Mouse (Mus musculus): ENCODE measurements around the gene Bap1. TPM values are rescaled to one million over a fixed set of nuclear protein-coding genes. Genes with fewer than 3 reads are reported as not detected.

Gene Bap1
- total and polyA plus RNA-seq, 3 experiments: 42.5 to 66.3 (median 47.0) TPM

DNA sequence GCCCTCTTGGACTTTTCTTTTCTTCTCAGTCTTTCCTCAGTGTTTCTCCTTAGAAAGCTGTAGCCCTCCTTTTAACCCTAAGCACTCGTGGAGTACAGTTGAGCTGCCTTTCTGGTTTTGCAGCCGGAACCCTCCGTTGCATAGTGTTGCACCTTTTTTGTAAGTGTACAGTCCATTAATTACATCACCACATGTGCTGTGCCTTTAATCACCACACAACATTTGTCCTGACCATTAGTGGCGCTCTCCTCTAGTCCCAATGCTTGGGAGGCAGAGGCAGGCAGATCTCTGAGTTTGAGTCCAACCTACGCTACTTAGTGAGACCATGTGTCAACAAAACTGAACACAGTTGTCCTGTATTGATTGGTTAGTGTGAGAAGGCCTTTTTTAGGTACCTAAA lies 841 bp downstream of the Bap1 start:
- ATAC-seq (ENCODE audit: extremely low read depth, insufficient number of reproducible peaks, low FRiP score, poor library complexity, severe bottlenecking): no peak
- DNase-seq (ENCODE audit: low spot score): no peak
- TF ChIP-seq POLR2AphosphoS5 (IDR thresholded peaks at IDR 0.05; ENCODE audit: insufficient replicate concordance, low read depth, low read length) (no peak), TAL1 (conservative IDR thresholded peaks at IDR 0.05; ENCODE audit: low read depth, low read length) (no peak)
- Histone ChIP-seq H3K36me3 (replicated peaks) (peaks cover 51% of the 10 kb centered on the region), H3K4me3 (ENCODE audit: low read depth, low read length) (peak overlapping the region; percentile 99), H3K9me3 (replicated peaks) (no peaks in the 10 kb centered on the region), H3K4me1 (ENCODE audit: insufficient read depth, low read depth, low read length) (peaks cover 44% of the 10 kb centered on the region), H3K27me3 (ENCODE audit: insufficient read depth, low read length) (no peaks in the 10 kb centered on the region)

DNA sequence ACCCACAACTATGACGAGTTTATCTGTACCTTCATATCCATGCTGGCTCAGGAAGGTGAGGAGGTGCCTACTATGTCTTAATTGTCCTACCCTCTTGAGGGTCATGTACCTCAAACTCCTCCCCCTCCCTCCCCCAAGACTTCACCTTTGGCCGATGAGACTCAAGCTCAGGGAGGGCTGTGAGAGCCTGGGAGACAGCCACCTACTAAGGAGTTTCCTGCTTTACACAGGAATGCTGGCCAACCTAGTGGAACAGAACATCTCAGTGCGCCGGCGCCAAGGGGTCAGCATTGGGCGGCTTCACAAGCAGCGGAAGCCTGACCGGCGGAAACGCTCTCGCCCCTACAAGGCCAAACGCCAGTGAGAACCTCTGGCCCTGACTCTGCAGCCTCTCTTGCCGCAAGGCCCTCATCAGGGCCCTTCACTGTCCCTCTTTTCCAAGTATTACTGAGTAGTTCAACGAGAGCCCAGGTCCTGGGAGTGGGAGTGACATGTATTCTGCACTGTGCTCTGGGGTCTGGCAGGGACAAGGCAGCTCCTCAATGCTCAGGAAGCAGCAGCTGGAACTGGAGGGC lies 7.3 kb downstream of the Bap1 start:
- no peaks in the 10 kb centered on the region for H3K27me3 ChIP-seq (ENCODE audit: insufficient read depth, low read length)
- no peaks in the 10 kb centered on the region for H3K9me3 ChIP-seq (replicated peaks)
- TF ChIP-seq POLR2AphosphoS5 (IDR thresholded peaks at IDR 0.05; ENCODE audit: insufficient replicate concordance, low read depth, low read length) (no peak), GATA1 (IDR thresholded peaks at IDR 0.05; ENCODE audit: borderline replicate concordance, low read length) (no peak), TAL1 (conservative IDR thresholded peaks at IDR 0.05; ENCODE audit: low read depth, low read length) (no peak), GATA2 (IDR thresholded peaks at IDR 0.05; ENCODE audit: borderline replicate concordance, low read depth, low read length) (no peak), CTCF (IDR thresholded peaks at IDR 0.05; ENCODE audit: low read depth, low read length) (no peak)
- peaks cover 98% of the 10 kb centered on the region for H3K36me3 ChIP-seq (replicated peaks)
- no peak overlapping the region for H3K4me3 ChIP-seq (ENCODE audit: low read depth, low read length)
- no peak for DNase-seq (ENCODE audit: low spot score)
- peaks cover 60% of the 10 kb centered on the region for H3K4me1 ChIP-seq (ENCODE audit: insufficient read depth, low read depth, low read length)
- ATAC-seq (ENCODE audit: extremely low read depth, insufficient number of reproducible peaks, low FRiP score, poor library complexity, severe bottlenecking): no peak

DNA sequence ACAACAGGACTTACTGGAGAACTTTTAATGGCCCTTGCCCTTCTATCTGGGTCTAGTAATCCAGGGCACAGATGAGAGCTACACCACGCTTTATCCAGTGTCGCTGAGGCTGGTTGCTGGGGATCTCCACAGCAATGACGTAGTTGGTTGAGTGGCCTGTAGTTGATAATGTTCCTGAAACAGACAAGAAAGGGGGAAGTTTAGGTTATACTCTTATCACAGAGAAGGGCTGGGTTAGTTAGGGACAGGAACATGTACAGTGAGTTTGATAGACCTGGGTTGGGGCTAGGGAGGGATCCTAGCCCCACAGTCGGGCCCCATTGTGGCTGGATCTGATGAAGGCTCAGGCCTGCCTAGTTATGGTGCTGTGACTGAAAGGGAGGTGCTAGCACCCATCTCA lies 9.1 kb downstream of the Bap1 start:
- Histone ChIP-seq H3K27me3 (ENCODE audit: insufficient read depth, low read length) (no peaks in the 10 kb centered on the region; the same call in 1 of the 2 replicates), H3K4me1 (ENCODE audit: insufficient read depth, low read depth, low read length) (peaks cover 49% of the 10 kb centered on the region), H3K9me3 (replicated peaks) (no peaks in the 10 kb centered on the region), H3K36me3 (replicated peaks) (peaks cover 80% of the 10 kb centered on the region), H3K4me3 (ENCODE audit: low read depth, low read length) (peak overlapping the region; percentile 53; the same call in 1 of the 2 replicates)
- TF ChIP-seq POLR2AphosphoS5 (IDR thresholded peaks at IDR 0.05; ENCODE audit: insufficient replicate concordance, low read depth, low read length): no peak
- no peak for TF ChIP-seq TAL1 (conservative IDR thresholded peaks at IDR 0.05; ENCODE audit: low read depth, low read length)
- TF ChIP-seq GATA1 (IDR thresholded peaks at IDR 0.05; ENCODE audit: borderline replicate concordance, low read length): no peak
- no peak for TF ChIP-seq GATA2 (IDR thresholded peaks at IDR 0.05; ENCODE audit: borderline replicate concordance, low read depth, low read length)
- no peak for TF ChIP-seq CTCF (IDR thresholded peaks at IDR 0.05; ENCODE audit: low read depth, low read length)
- ATAC-seq (ENCODE audit: extremely low read depth, insufficient number of reproducible peaks, low FRiP score, poor library complexity, severe bottlenecking) (peak; percentile 75), DNase-seq (ENCODE audit: low spot score) (peak; percentile 87)

GRCm38 (mm10) chr14:31260932-31261331 lies 9.7 kb downstream of the Bap1 start:
- no peak for ATAC-seq (ENCODE audit: extremely low read depth, insufficient number of reproducible peaks, low FRiP score, poor library complexity, severe bottlenecking)
- peak overlapping the region; percentile 53; the same call in 1 of the 2 replicates for H3K4me3 ChIP-seq (ENCODE audit: low read depth, low read length)
- peaks cover 49% of the 10 kb centered on the region for H3K4me1 ChIP-seq (ENCODE audit: insufficient read depth, low read depth, low read length)
- H3K9me3 ChIP-seq (replicated peaks): no peaks in the 10 kb centered on the region
- H3K27me3 ChIP-seq (ENCODE audit: insufficient read depth, low read length): peaks cover 3% of the 10 kb centered on the region
- peaks cover 74% of the 10 kb centered on the region for H3K36me3 ChIP-seq (replicated peaks)
- DNase-seq (ENCODE audit: low spot score): no peak
- TF ChIP-seq GATA1 (IDR thresholded peaks at IDR 0.05; ENCODE audit: borderline replicate concordance, low read length) (no peak), TAL1 (conservative IDR thresholded peaks at IDR 0.05; ENCODE audit: low read depth, low read length) (no peak), POLR2AphosphoS5 (IDR thresholded peaks at IDR 0.05; ENCODE audit: insufficient replicate concordance, low read depth, low read length) (no peak), CTCF (IDR thresholded peaks at IDR 0.05; ENCODE audit: low read depth, low read length) (no peak), GATA2 (IDR thresholded peaks at IDR 0.05; ENCODE audit: borderline replicate concordance, low read depth, low read length) (no peak)

DNA sequence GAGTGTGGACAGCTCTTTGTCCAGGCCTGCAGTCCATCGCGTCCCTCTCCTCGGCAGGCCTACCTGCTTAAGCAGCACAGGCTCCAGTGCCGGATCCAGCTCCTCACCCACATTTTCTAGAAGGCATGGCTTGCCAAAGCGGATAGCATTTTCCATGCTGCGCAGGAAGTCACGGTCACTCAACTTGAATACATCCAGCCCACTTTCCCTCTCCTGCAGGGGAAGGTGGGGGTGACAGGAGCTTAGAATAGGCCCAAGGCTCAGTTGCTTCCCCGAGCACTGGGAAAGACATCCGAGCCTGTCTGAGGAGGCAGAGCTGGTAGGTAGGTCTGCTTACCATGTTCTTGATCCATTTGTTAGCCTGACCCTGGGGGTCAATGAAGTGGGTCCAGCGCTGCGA lies 16.4 kb downstream of the Bap1 start:
- Histone ChIP-seq H3K36me3 (replicated peaks) (peaks cover 7% of the 10 kb centered on the region), H3K4me3 (ENCODE audit: low read depth, low read length) (no peak overlapping the region), H3K4me1 (ENCODE audit: insufficient read depth, low read depth, low read length) (peaks cover 5% of the 10 kb centered on the region; the same call in 1 of the 2 replicates), H3K27me3 (ENCODE audit: insufficient read depth, low read length) (peaks cover 50% of the 10 kb centered on the region), H3K9me3 (replicated peaks) (no peaks in the 10 kb centered on the region)
- TF ChIP-seq POLR2AphosphoS5 (IDR thresholded peaks at IDR 0.05; ENCODE audit: insufficient replicate concordance, low read depth, low read length): no peak
- TF ChIP-seq GATA2 (IDR thresholded peaks at IDR 0.05; ENCODE audit: borderline replicate concordance, low read depth, low read length): no peak
- no peak for TF ChIP-seq TAL1 (conservative IDR thresholded peaks at IDR 0.05; ENCODE audit: low read depth, low read length)
- TF ChIP-seq GATA1 (IDR thresholded peaks at IDR 0.05; ENCODE audit: borderline replicate concordance, low read length): no peak
- no peak for TF ChIP-seq CTCF (IDR thresholded peaks at IDR 0.05; ENCODE audit: low read depth, low read length)
- ATAC-seq (ENCODE audit: extremely low read depth, insufficient number of reproducible peaks, low FRiP score, poor library complexity, severe bottlenecking): no peak
- DNase-seq (ENCODE audit: low spot score): no peak

- TF ChIP-seq CTCF (IDR thresholded peaks at IDR 0.05; ENCODE audit: low read depth, low read length) (no peak), GATA2 (IDR thresholded peaks at IDR 0.05; ENCODE audit: borderline replicate concordance, low read depth, low read length) (no peak), POLR2AphosphoS5 (IDR thresholded peaks at IDR 0.05; ENCODE audit: insufficient replicate concordance, low read depth, low read length) (no peak), TAL1 (conservative IDR thresholded peaks at IDR 0.05; ENCODE audit: low read depth, low read length) (no peak)
- Histone ChIP-seq H3K4me3 (ENCODE audit: low read depth, low read length) (no peak overlapping the region), H3K4me1 (ENCODE audit: insufficient read depth, low read depth, low read length) (peaks cover 4% of the 10 kb centered on the region; the same call in 1 of the 2 replicates), H3K27me3 (ENCODE audit: insufficient read depth, low read length) (peaks cover 50% of the 10 kb centered on the region), H3K9me3 (replicated peaks) (no peaks in the 10 kb centered on the region), H3K36me3 (replicated peaks) (no peaks in the 10 kb centered on the region)
- ATAC-seq (ENCODE audit: extremely low read depth, insufficient number of reproducible peaks, low FRiP score, poor library complexity, severe bottlenecking) (no peak), DNase-seq (ENCODE audit: low spot score) (no peak)
Measured at GRCm38 (mm10) chr14:31268301-31269001, 17.2 kb downstream of the Bap1 start.

All from G1E (cell line).